ENCODE assay signal across 18 mouse cellular contexts in the genomic region with DNA sequence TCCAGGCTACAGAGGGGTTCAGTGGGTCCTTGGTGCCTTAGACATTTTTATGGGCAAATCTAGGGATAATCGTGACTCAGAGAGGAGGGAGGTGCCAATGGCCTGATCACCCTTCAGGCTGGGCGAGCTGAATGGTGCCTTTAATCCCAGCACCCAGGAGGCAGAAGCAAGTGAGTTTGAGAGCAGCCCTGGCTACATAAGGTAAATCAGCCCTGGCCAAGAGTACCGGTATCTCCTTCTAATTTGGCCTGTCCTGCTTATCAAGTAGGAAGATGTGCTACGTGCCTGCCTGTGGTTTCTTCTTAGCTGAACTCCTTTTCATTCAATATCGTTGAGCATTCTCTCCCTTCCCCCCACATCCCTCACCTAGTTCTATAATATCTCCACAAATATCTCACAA.
"Had no signal": no experiment of that assay in that cellular context is flagged by ENCODE, and none has a peak within 500 bp of the region (broad histone marks: within the 10 kb centered on the region; RNA-seq: fewer than 3 reads in every experiment).

No protein-coding gene starts in this region.

- H3K9ac ChIP-seq: lung, embryonic 15.5 days had no signal

- H3K9me3 ChIP-seq: lung, embryonic 15.5 days; megakaryocyte, embryonic 14.5 days had no signal

- H3K27me3 ChIP-seq: lung, embryonic 15.5 days; megakaryocyte, embryonic 14.5 days had no signal

- H3K4me3 ChIP-seq: lung, embryonic 15.5 days; megakaryocyte, embryonic 14.5 days had no signal

- H3K4me1 ChIP-seq: lung, embryonic 15.5 days had no signal

- ATAC-seq: intestine, embryonic 16.5 days had no signal

- DNase-seq: kidney, adult 2 months; kidney, postnatal 10 days; kidney, postnatal 4 days; lung, adult 18-20 months; lung, postnatal 10 days; lung, postnatal 36 days; midbrain, embryonic 14.5 days; right cerebral cortex, adult 18-20 months; right cerebral cortex, postnatal 14 days; right cerebral cortex, postnatal 4 days; thymus, adult 2 months; thymus, postnatal 14 days; thymus, postnatal 4 days had no signal

- H3K27ac ChIP-seq: lung, embryonic 15.5 days; stomach, postnatal 0 days had no signal

- H3K4me2 ChIP-seq: lung, embryonic 15.5 days; midbrain, embryonic 11.5 days had no signal
